Mouse (Mus musculus): ENCODE results near the gene Dcaf17.

DNA sequence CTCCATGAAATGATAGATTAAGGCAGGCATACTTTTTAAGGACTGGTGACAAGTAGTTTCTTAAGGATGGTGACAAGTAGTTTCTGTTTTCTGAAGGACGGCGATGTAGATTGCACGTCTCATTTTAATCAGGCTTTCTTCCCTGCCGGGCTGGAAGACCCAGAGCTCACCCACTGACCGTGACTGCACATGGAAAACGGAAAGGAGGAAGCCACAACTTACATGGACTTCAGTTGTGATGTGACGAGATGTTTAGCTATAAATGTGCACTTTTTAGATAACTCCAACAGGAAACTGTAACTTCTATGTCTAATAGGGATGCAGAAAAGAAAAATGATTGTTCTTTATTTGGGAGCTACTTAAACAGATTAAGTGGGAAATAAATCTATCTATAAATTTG lies 87.3 kb downstream of the Dcaf17 start:
- TF ChIP-seq TCF12 (IDR thresholded peaks at IDR 0.05; ENCODE audit: low read depth, low read length) (no peak), NELFE (IDR thresholded peaks at IDR 0.05; ENCODE audit: low read depth, low read length) (no peak), POLR2A (IDR thresholded peaks at IDR 0.05; ENCODE audit: low read depth, low read length) (no peak), E2F4 (IDR thresholded peaks at IDR 0.05; ENCODE audit: insufficient replicate concordance, low read depth, low read length) (no peak), CTCF (conservative IDR thresholded peaks at IDR 0.05 in 1 of 2, IDR thresholded peaks at IDR 0.05 in 1 of 2; ENCODE audit: low read depth in 2 of 2, low read length in 2 of 2) (no peak), ZNF384 (IDR thresholded peaks at IDR 0.05; ENCODE audit: low read depth, low read length) (no peak), RAD21 (IDR thresholded peaks at IDR 0.05; ENCODE audit: low read depth, low read length) (no peak), MAFK (IDR thresholded peaks at IDR 0.05; ENCODE audit: insufficient replicate concordance, low read length) (no peak), KAT2A (IDR thresholded peaks at IDR 0.05; ENCODE audit: insufficient replicate concordance, low read length) (no peak), USF2 (conservative IDR thresholded peaks at IDR 0.05; ENCODE audit: low read depth, low read length) (no peak), PAX5 (IDR thresholded peaks at IDR 0.05; ENCODE audit: low read length) (no peak)
